Mouse (Mus musculus): ENCODE measurements around the gene Ccdc8. TPM values are rescaled to one million over a fixed set of nuclear protein-coding genes. Genes with fewer than 3 reads are reported as not detected.

Gene Ccdc8
- polyA plus RNA-seq (2012; rRNA removed), result 0.87 and 1.2 TPM in 2 replicates

DNA sequence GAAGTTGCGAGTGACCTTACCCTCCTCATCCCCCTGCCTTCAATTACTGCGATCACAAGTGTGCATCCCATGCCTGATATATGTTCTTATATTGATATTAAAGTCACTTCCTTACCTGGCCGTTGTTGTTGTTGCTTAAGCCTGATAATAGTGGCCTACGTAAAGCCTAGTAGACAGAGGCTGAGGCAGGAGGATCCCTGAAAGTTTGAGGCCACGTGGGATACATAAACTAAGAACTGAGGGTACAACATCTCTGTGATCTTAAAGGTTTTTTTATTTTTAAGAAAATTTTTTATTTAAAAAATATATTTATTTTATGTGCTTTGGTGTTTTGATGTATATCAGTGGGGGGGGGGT, at the start of gene Ccdc8:
Gene Ccdc8, plus strand, starts transcription at position 258 of the 357 bp plus-strand sequence.
- no peak within 1 kb of the TSS for H3K4me3 ChIP-seq (replicated peaks; ENCODE audit: insufficient read depth, low read depth, low read length)
- WGBS, result 95% methylated on average over 5 of the region's 5 CpGs
- no peak within 1 kb of the TSS for H3K27ac ChIP-seq (ENCODE audit: insufficient read depth, low read length)
- H3K27me3 ChIP-seq (ENCODE audit: control insufficient read depth, insufficient read depth, low read length), result no peaks in the 10 kb centered on the region
- peaks cover 7% of the 10 kb centered on the region for H3K4me1 ChIP-seq (ENCODE audit: control insufficient read depth, insufficient read depth, low read length)
- DNase-seq, result no peak
- TF ChIP-seq POLR2A (IDR thresholded peaks at IDR 0.05; ENCODE audit: borderline replicate concordance, insufficient read depth, low read length) (no peak), CTCF (IDR thresholded peaks at IDR 0.05; ENCODE audit: borderline replicate concordance, insufficient read depth, low read depth, low read length) (no peak)

DNA sequence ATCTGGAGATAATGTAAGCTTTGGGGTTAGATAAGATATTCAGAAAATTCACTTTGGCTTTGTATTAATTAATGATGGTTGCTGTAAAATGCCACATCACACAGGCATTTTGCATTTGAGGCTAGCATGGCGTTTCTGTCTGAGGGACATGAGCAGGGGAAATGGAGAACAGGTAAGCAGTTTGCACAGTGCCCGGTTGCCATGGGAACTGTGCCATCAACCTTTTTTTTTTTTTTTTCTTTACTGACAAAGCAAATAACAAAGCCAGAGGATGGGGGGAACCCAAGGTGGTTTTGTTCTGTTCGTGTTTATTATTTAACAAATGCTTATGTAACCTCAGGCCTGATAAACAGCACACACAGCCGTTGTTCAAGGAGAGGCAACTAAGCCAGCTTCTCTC, 49.6 kb upstream of the Ccdc8 start:
- no peaks in the 10 kb centered on the region for H3K27me3 ChIP-seq (ENCODE audit: control insufficient read depth, insufficient read depth, low read length)
- no peak for DNase-seq
- WGBS, result 36% methylated on average over 4 of the region's 4 CpGs
- H3K4me3 ChIP-seq (replicated peaks; ENCODE audit: insufficient read depth, low read depth, low read length), result no peak overlapping the region
- TF ChIP-seq POLR2A (IDR thresholded peaks at IDR 0.05; ENCODE audit: borderline replicate concordance, insufficient read depth, low read length) (no peak), CTCF (IDR thresholded peaks at IDR 0.05; ENCODE audit: borderline replicate concordance, insufficient read depth, low read depth, low read length) (no peak)
- no peak overlapping the region for H3K27ac ChIP-seq (ENCODE audit: insufficient read depth, low read length)
- peaks cover 11% of the 10 kb centered on the region for H3K4me1 ChIP-seq (ENCODE audit: control insufficient read depth, insufficient read depth, low read length)

DNA sequence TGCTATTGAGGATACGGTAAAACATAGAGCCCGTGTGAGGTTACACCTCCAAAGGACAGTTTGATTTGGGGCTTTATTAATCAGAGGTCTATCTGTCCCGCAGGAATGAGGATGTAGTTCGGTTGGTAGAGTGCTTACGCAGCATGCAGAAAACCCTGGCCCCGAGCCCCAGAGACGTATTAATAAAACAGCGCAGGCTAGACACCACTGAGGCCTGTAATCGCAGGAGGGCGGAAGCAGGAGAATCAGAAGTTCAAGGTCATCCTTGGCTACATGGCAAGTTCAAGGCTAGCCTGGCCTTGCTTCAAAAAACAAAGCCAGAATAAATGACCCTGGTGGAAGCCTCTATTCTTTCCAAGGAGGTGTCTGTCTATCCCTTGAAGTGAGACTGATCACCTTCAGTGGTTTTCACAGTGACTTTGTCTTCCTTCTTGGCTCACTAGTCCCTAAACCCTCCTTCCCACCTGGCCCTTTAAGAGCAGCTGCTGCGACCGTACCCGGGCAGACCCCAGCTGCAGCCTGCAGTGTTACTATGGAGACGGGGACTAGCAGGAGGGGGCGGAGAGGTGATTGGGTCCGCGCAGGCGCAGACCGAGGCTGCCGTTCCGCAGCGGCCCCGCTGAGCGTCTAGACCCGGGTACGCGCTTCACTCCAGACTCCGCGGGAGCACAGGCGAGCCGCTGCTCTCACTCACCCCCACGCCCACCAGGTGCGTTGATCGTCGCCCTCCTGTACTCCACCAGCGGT, 48.3 kb upstream of the Ccdc8 start, which contains the start of gene Pnmal2:
Gene Pnmal2, plus strand, starts transcription at position 622 of the 747 bp plus-strand sequence.
- Histone ChIP-seq H3K4me1 (ENCODE audit: control insufficient read depth, insufficient read depth, low read length) (peaks cover 19% of the 10 kb centered on the region; the same call in 1 of the 2 replicates), H3K27ac (ENCODE audit: insufficient read depth, low read length) (peak within 1 kb of the TSS; percentile 95), H3K4me3 (replicated peaks; ENCODE audit: insufficient read depth, low read depth, low read length) (peak within 1 kb of the TSS; percentile 87), H3K27me3 (ENCODE audit: control insufficient read depth, insufficient read depth, low read length) (no peaks in the 10 kb centered on the region)
- WGBS, result 9% methylated on average over 36 of the region's 36 CpGs
- DNase-seq, result peak; percentile 93 to 94
- peak; percentile 96 for TF ChIP-seq POLR2A (IDR thresholded peaks at IDR 0.05; ENCODE audit: borderline replicate concordance, insufficient read depth, low read length)
- no peak for TF ChIP-seq CTCF (IDR thresholded peaks at IDR 0.05; ENCODE audit: borderline replicate concordance, insufficient read depth, low read depth, low read length)

DNA sequence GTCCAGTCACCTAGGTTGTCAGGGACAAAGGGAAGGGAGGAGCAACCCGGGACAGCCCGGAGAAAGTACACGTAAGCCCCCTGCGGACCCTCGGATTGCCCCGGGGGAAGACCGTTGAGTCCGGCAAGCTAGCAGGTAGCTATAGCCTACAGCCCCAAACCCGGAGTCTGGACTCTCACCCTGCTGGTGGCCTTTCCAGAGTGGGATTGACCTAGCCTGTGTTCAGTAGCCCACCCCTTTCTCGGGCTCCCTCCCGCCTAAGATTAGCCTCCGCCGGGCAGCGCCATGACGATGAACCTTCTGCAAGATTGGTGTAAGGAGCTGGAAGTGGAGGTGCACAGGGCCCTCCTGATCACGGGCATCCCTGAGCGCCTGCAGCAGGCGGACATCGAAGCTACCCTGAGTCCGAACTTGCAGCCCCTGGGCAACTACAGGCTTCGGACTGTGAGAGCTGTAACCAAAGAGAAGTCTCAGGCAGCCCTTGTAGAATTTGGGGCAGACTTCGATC, 47.6 kb upstream of the Ccdc8 start:
- 1% methylated on average over 22 of the region's 22 CpGs for WGBS
- H3K4me1 ChIP-seq (ENCODE audit: control insufficient read depth, insufficient read depth, low read length), result peaks cover 22% of the 10 kb centered on the region; the same call in 1 of the 2 replicates

DNA sequence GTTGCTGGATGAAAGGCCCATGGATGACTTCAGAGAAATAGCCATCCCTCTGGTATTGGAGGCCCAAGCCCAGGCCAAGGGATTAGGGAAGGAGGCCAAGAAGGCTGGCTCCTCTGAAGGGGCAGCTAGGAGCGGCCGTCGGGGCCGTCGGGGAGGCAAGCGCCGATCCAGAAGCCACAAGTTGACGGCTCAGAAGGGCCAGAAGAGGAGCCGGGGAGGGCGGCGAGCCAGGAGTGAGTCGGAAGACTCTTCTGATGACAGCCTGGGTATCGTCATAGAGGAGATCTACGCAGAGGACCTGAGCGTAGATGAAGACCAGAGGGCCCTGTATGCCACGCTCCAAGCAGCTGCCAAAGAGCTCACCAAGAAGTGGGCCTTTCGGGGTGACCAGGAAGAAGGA, 47.1 kb upstream of the Ccdc8 start:
- peaks cover 22% of the 10 kb centered on the region; the same call in 1 of the 2 replicates for H3K4me1 ChIP-seq (ENCODE audit: control insufficient read depth, insufficient read depth, low read length)
- TF ChIP-seq CTCF (IDR thresholded peaks at IDR 0.05; ENCODE audit: borderline replicate concordance, insufficient read depth, low read depth, low read length) (no peak), POLR2A (IDR thresholded peaks at IDR 0.05; ENCODE audit: borderline replicate concordance, insufficient read depth, low read length) (no peak)
- peak overlapping the region; percentile 95 for H3K27ac ChIP-seq (ENCODE audit: insufficient read depth, low read length)
- DNase-seq, result peak; percentile 64 to 68
- 8% methylated on average over 17 of the region's 17 CpGs for WGBS
- H3K4me3 ChIP-seq (replicated peaks; ENCODE audit: insufficient read depth, low read depth, low read length), result peak overlapping the region; percentile 87
- no peaks in the 10 kb centered on the region for H3K27me3 ChIP-seq (ENCODE audit: control insufficient read depth, insufficient read depth, low read length)

More for the DNA sequence above, 47.6 kb upstream of the Ccdc8 start:
- H3K27me3 ChIP-seq (ENCODE audit: control insufficient read depth, insufficient read depth, low read length), result no peaks in the 10 kb centered on the region
- peak overlapping the region; percentile 87 for H3K4me3 ChIP-seq (replicated peaks; ENCODE audit: insufficient read depth, low read depth, low read length)
- no peak for TF ChIP-seq CTCF (IDR thresholded peaks at IDR 0.05; ENCODE audit: borderline replicate concordance, insufficient read depth, low read depth, low read length)
- TF ChIP-seq POLR2A (IDR thresholded peaks at IDR 0.05; ENCODE audit: borderline replicate concordance, insufficient read depth, low read length), result no peak
- peak in 1 of 2 experiments; percentile 57 for DNase-seq
- H3K27ac ChIP-seq (ENCODE audit: insufficient read depth, low read length), result peak overlapping the region; percentile 95

DNA sequence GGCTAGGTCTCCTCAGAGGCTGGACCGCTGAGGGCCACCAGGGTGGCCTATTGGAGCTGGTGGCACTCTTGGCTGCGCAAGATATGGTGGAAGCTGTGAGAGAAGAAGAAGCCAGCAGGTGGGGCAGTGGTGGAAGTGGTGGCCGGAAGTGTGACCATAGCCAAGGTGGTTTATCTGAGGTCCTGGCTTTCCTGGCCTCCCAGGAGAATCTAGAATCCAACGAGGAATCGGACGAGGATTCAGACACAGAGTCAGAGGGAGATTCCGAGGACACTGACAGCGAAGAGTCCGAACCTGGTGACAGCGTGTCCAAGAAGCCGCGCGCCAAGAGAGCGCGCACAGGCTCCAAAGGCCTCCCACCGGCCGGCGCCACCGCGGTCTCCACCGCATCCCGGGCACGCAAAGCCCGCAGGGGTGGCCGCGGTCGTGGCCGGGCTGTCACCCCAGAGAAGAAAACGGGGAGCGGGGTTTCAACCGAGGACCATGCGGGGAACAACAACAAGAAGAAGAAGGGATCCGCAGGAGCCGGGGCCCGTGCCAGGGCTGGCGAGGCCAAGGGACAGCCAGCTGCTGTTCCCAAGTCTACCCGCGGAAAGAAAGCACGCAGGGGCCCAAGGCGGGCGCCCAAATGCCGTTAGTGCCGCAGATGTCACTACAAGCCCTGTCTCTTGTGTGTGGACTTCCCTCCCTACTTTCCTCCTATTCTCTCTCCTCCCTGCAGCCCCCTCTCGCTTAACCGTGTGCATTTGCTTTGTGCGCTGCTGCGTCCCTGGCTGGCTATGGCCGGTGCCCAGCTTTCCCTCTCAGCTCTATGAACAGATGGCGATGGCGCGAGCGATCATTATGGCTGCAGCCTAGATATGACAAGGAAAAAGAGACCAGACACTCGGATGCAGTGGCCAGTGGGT, 45.8 kb upstream of the Ccdc8 start:
- Histone ChIP-seq H3K27me3 (ENCODE audit: control insufficient read depth, insufficient read depth, low read length) (no peaks in the 10 kb centered on the region), H3K27ac (ENCODE audit: insufficient read depth, low read length) (peak overlapping the region; percentile 95), H3K4me1 (ENCODE audit: control insufficient read depth, insufficient read depth, low read length) (peaks cover 26% of the 10 kb centered on the region; the same call in 1 of the 2 replicates), H3K4me3 (replicated peaks; ENCODE audit: insufficient read depth, low read depth, low read length) (peak overlapping the region; percentile 87)
- DNase-seq, result peak; percentile 80 to 85
- WGBS, result 3% methylated on average over 53 of the region's 53 CpGs
- TF ChIP-seq POLR2A (IDR thresholded peaks at IDR 0.05; ENCODE audit: borderline replicate concordance, insufficient read depth, low read length) (no peak; the same call in 1 of the 2 replicates), CTCF (IDR thresholded peaks at IDR 0.05; ENCODE audit: borderline replicate concordance, insufficient read depth, low read depth, low read length) (no peak)

DNA sequence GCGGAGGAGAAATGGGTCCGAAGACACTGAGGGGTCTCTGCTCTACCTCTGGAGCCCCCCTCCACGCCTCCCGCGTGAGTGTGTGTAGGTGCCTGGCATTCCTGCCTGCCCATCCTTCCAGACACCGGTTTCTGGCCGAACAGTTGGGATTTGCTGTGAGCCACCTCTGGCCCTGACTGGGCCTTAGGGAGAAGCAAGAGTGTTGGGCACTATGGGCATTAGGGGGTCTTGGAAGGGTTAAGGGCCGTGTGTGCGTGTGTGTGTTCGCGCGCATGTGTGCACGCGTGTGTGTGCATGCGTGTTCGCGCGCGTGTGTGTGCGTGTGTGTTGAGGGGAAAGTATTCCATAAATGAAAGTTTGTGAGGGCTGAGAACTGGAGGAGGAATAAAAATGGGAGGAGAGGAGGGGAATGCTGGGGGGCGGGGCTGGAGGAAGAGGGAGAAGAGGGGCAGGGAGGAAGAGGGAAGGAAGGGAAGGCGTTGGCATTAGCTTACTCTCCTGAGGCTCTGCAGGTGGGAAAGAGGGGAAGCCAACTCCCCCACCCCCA, 45.1 kb upstream of the Ccdc8 start:
- H3K4me3 ChIP-seq (replicated peaks; ENCODE audit: insufficient read depth, low read depth, low read length), result peak overlapping the region; percentile 87
- peaks cover 26% of the 10 kb centered on the region; the same call in 1 of the 2 replicates for H3K4me1 ChIP-seq (ENCODE audit: control insufficient read depth, insufficient read depth, low read length)
- peak overlapping the region; percentile 95 for H3K27ac ChIP-seq (ENCODE audit: insufficient read depth, low read length)
- 1% methylated on average over 21 of the region's 22 CpGs for WGBS
- H3K27me3 ChIP-seq (ENCODE audit: control insufficient read depth, insufficient read depth, low read length), result no peaks in the 10 kb centered on the region
- DNase-seq, result peak in 1 of 2 experiments; percentile 54
- TF ChIP-seq CTCF (IDR thresholded peaks at IDR 0.05; ENCODE audit: borderline replicate concordance, insufficient read depth, low read depth, low read length) (no peak), POLR2A (IDR thresholded peaks at IDR 0.05; ENCODE audit: borderline replicate concordance, insufficient read depth, low read length) (no peak; the same call in 1 of the 2 replicates)
